Mouse (Mus musculus) cerebellum, adult 9-11 months (tissue): Measurements from ENCODE around the gene Ngef.
A peak's percentile ranks its signal among the peaks of the same experiment; 100 is the strongest.

Experiments
- DNase-seq: peaks from one replicate; pipeline ENCODE4 v3.0.0; 2022

Gene Ngef

GRCm38 (mm10) chr1:87573800-87574215 is at the start of gene Ngef:
Gene Ngef, minus strand, starts transcription at chr1:87573870.
- DNase-seq = no peak

DNA sequence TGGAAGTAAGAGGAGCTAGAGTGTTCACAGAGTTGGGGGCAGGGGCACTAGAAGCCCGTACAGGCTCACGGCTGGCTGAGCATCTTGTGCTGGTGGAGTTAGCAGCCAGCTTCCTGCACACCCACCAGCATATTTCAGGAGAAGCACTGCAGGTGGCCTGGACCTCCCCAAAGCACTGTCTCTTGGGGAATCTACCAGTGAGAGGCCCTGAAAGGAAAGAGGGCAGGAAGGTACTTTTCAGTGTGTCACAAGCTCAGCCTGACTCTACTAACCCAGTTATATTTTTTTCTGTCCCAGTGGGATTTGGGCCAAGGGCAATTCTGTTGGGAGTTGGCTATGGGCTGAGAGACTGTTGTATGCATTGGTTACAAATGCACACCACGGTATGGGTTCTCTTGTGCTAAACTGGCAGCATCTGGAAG is 48.2 kb upstream of the Ngef start:
- DNase-seq = no peak

GRCm38 (mm10) chr1:87621146-87621857 is 47.6 kb upstream of the Ngef start:
- no peak for DNase-seq

- DNase-seq = no peak
Measured at GRCm38 (mm10) chr1:87620693-87621092, 47.0 kb upstream of the Ngef start.

- DNase-seq = no peak
Measured at GRCm38 (mm10) chr1:87620211-87620668, 46.6 kb upstream of the Ngef start, which contains the start of gene Inpp5d. Gene Inpp5d, plus strand, starts transcription at chr1:87620312.

DNA sequence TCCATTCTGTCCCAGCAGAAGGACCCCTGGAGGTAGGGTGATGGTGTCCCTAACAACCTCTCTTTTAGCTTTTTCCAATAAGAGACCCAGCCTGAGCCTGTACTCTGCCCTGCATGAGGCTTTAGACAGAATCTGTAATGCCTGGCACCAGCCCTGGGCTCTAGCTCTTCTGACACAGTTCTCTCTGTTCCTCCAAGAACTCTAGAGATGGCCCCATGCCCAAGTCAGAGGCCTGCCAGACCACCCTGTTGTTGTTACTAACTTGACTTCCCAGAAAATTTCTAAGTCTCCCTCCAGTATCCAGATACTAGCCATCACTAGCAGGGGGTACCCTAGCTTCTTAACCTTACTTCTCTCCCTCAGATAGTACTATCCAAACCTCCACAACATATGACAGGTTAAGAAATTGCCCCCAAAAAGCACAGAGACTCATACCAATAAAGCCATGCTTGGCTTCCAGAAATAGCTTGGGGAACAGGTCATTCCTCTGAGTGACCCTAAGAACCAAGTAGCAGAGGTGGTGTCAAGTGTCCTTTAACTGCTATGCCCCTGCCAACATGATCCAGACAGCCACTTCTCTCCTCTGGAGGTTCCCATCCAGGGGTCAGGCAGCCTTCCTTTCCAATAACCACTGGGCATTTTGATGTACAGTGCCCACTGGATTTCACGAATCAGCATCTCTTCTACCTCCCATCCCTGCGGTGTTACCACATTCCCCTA is 41.1 kb upstream of the Ngef start:
- no peak for DNase-seq

DNA sequence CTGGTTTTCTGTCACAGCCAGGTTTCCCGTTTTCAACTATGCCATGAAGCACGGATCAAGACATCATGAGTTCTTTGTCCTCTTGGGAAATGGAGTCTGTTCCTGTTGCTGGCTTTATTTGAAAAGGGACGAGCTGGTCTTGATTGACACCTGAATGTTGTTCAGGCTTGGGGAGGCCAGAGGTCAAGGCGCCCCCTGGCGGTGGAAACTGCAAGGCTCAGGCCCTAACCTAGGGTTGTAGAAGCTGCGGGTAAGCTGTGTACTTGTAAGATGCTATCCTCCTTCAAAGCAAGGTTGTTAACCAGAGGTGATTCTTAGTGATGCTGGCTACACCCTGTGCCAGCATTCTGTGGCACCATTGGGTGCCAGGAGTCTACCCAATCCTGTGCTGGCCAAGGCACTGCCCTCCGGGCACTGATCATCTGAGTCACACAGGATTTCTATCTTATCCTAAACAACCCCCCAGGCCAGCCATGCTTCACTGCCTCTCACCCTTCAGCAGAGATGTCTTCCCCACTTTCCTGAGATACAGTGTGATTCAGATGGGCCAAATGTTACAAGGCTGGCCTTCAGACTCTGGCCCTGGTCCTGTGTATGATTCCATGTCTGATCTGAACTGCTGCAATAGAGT is 34.9 kb upstream of the Ngef start:
- peak; percentile 47 for DNase-seq

GRCm38 (mm10) chr1:87607385-87608091 is 33.9 kb upstream of the Ngef start:
- DNase-seq = peak; percentile 65

GRCm38 (mm10) chr1:87605296-87605695 is 31.6 kb upstream of the Ngef start:
- DNase-seq = no peak

- DNase-seq = no peak
Measured at GRCm38 (mm10) chr1:87603389-87603788, 29.7 kb upstream of the Ngef start.

- no peak for DNase-seq
Measured at GRCm38 (mm10) chr1:87601801-87602200, 28.1 kb upstream of the Ngef start.

- no peak for DNase-seq
Measured at GRCm38 (mm10) chr1:87600533-87600932, 26.9 kb upstream of the Ngef start.

DNA sequence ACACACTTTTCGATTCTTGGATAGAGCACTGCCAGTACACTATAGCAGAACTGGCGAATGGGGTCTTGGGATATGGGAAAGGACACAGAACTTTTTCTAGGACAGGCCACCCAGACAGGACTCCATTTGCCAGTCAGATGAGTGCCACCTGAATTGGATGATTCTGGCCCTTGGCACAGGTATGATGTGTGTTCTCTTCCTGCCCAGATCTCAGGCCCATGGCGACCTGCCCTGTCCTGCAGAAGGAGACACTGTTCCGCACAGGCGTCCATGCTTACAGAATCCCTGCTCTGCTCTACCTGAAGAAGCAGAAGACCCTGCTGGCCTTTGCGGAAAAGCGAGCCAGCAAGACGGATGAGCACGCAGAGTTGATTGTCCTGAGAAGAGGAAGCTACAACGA is 21.0 kb upstream of the Ngef start:
- peak; percentile 35 for DNase-seq

DNA sequence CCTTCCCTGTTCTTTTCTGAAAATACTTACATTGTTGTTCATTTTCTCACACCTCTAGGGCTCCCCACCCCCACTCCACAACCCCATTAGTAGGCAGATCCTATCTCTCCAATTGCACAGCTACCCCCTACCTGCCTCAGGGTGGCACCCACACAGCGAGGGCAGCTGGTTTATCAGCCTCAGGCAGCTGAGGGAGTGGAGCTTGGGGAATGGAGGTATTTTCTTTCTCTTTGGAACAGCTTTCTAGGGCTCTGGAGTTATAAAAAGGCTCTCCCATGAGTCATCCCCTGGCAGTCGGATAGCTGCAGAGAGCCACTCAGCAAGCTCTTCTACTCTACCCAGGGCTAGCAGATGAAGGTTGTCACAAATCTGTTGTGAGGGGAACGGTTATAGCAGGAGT is 20.6 kb upstream of the Ngef start:
- peak; percentile 49 for DNase-seq

DNA sequence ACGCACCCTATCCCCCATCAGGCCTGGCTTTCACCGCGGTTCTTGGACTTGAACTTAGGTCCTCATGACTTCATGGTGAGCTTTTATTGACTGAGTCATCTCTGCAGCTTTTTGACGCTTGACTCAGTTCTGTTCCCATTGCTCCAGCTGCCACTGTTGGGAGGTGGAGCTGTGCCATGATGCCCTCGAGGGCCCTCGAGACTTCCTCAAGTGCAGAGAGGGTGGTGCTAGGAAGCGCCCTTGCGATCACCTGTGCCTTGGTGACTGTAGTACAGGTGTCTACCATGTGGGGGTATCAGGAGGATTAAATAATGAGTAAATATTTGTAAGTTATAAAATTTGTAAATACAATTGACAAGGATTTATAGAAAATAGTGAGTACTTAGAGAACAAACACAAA is 16.3 kb upstream of the Ngef start:
- DNase-seq = no peak

GRCm38 (mm10) chr1:87589162-87589561 is 15.5 kb upstream of the Ngef start:
- peak; percentile 25 for DNase-seq

DNA sequence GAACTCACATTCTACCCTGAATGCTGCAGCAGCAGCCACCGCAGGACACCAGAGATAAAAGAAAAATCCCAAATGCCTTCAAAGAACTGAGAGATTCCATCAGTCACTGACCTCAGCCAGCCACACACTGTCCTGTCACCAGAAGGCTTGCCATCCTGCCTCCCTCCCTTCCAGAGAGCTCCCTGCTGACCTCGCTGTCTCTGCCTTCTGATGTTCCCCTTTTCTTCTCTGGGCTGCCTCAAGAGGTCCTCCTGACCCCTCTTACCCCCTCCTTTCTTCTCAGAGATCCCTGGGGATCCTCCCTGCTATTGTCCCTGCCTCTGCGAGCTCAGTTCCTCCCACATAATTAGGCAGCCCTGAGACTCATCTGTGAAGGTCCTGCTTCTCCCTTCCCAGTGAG is 7.2 kb upstream of the Ngef start:
- DNase-seq = no peak

DNA sequence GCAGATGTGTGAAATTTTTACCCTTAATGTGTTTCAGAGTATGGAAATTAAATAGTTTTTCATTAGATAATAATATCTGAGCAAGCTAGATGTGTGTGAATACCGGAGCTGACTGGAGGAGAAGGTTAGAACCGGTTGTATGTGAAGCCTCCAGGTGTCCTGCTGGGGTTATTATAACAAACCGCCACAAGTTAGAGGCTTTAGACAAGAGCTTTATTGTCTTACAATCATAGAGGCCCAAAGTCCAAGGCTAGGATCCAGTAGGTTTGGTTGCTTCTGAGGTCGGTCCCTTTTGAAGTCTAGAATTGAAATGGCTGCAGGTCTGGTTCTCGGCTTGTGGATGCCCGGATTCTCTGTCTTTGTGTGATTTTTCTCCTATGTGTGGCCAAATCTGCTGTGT is 5.3 kb upstream of the Ngef start:
- no peak for DNase-seq

DNA sequence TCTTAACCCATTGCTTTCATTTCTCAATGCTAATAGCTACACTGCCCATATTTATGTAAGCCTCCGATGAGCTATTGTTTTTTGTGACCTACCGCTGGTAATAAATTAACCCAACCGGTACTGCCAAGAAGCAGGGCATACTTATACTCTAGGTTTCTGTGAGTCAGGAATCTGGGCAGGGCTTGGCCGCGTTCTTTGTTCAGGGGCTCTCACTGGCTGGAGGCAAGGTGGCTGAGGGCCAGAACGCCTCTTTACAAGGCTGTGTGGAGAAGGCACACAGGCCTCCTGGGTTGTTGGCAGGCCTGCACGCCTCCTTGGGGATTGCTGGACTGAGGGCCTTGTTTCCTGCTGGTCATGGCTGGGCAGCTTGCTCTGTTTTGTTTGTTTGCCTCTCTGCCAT is 1.1 kb upstream of the Ngef start:
- peak; percentile 35 for DNase-seq

DNA sequence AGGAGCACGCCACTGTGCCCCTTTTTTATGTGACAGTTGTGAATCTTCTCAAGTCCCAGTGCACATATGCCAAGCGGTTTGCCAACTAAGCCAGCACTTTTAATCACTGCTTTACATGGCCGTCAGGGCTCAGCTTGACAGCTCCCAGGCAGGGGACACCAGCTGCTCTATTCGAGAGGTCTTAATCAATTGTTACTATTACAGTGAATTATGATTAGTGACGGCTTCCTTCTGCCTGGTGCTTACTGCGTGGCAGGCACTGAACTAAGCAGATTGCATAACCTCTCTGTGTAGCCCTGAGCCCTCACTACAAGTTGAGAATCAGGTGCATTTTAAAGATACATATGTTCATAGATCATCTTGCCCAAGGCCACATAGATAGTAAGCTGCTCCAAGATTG is 683 bp upstream of the Ngef start:
- DNase-seq = no peak

GRCm38 (mm10) chr1:87573261-87573660 is 409 bp downstream of the Ngef start:
- DNase-seq = no peak

DNA sequence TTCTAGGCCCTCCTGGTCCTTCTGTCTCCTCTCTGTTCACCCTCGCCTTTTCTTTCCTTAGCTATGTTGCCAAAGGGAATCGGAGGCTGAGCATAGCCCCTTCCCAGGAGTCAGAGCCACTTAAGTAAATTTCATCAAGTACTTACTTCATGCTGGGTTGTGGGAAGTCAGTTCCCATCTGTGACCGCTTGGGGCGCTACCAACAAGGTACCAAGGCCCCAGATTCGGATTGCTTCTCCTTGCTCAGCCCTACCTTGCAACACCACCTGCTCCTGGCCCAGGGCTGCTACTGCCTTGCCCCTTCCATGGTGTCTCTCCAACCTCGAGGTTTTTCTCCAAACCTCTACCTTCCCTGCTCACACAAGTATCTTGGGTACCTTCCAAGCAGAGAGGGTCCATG is 5.3 kb downstream of the Ngef start:
- no peak for DNase-seq

- DNase-seq = no peak
Measured at GRCm38 (mm10) chr1:87565760-87566159, 7.9 kb downstream of the Ngef start.
